Mouse (Mus musculus): Measurements from ENCODE around the gene Olfr1058. TPM values are rescaled to one million over a fixed set of nuclear protein-coding genes. Genes with fewer than 3 reads are reported as not detected.
"Not testable (repeated sequence)": the region's sequence is repeated elsewhere in the genome, so short reads cannot be mapped to it uniquely, and the experiment has no call there.

Olfr1058 gene
- total RNA-seq (2021): not detected

DNA sequence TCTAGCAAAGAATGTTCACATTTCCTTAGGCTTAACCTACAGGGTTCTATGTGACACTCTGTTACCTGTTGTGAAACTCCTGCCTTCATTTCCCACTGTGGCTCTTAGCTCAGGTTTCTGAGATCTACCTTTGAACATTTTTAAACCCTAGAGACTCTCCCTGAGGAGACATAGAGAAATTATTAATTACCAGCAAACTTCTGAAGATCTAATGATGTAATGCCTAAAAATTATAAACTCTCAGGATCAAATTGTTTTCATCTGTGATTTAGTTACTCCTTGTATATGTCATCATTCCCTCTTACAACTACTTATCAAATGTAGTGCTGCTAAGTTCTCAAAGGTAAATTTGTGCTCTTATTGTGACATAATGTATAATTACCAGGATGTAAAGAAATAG lies at the start of gene Olfr1058:
Gene Olfr1058, minus strand, starts transcription at position 101 of the 400 bp plus-strand sequence.
- not testable (repeated sequence) for DNase-seq (ENCODE audit: low spot score in 2 of 2)

GRCm38 (mm10) chr2:86428511-86428910 lies 40.1 kb upstream of the Olfr1058 start:
- intact Hi-C loops (cut with DNase I); DNase-seq (ENCODE audit: low spot score in 2 of 2): not testable (repeated sequence)

More for the DNA sequence above, at the start of gene Olfr1058:
- intact Hi-C loops (cut with DNase I): not testable (repeated sequence)

DNA sequence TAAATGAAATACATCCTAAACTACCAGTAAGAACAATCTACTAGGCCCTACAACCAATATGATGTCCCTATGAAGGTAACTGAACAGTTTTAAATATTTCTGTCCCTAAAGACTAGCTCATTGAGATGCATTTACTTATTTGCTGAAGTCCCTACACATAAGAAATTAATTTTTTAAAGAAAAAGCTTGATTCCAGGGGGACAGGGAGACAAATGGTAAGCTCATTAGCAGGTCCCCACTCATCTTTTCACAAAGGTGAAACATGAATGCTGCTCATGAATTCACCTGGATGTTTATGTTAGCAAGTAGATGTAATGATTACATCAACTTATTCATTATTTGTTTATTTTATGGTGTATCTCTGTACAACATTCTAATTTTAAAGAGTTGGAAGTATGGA lies 38.3 kb upstream of the Olfr1058 start, which contains the start of gene Olfr1062:
Gene Olfr1062, minus strand, starts transcription at position 101 of the 400 bp plus-strand sequence.
- DNase-seq (ENCODE audit: low spot score in 2 of 2); intact Hi-C loops (cut with DNase I): not testable (repeated sequence)

GRCm38 (mm10) chr2:86413950-86414349 lies 25.6 kb upstream of the Olfr1058 start, which contains the start of gene Olfr1061:
Olfr1061 (minus strand) TSS chr2:86414050.
- no peak for DNase-seq (ENCODE audit: low spot score in 2 of 2)
- intact Hi-C loops (cut with DNase I): no loop called here

DNA sequence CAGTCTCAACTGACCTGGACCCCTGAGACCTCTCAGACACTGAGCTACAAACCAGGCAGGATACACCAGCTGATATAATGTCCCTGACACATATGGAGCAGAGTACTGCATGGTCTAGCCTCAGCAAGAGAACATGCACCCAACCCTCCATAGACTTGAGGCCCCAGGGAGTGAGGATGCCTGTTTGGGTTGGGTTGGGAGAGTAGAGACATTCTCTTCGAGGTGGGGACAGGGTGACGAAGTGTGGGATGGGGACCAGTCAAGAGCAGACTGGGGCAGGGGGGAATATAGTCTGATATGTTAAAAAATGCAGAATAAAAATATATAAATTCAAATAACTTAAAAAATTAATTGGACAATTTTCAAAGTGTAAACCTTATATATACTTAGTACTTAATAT lies 6.8 kb upstream of the Olfr1058 start:
- DNase-seq (ENCODE audit: low spot score in 2 of 2): no peak
- intact Hi-C loops (cut with DNase I): no loop called here

- intact Hi-C loops (cut with DNase I): no loop called here
- DNase-seq (ENCODE audit: low spot score in 2 of 2): no peak
Observed at GRCm38 (mm10) chr2:86378293-86378692, 10.1 kb downstream of the Olfr1058 start, which contains the start of gene Olfr1057. Olfr1057 (minus strand) TSS chr2:86378393.

DNA sequence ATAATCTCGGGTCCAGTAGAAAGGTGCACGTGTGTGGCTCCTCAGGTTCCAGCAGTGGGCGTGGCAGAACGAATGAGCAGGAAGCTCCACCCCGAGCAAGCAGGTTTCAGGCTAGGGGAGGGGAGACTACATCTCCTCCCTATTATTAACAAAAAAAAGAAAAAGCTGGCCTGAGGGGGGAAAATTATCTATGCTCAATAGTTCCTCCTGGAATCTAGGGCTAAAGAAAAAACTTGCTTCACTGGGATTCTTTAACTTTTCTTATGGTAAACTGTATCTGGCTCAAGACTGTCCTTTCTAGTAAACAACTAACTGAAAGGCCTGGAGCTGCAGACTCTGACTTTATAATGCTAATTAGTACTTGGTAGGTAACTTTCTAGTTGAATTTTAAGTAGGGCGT lies 22.0 kb downstream of the Olfr1058 start:
- DNase-seq (ENCODE audit: low spot score in 2 of 2); intact Hi-C loops (cut with DNase I): not testable (repeated sequence)

GRCm38 (mm10) chr2:86362369-86362768 lies 26.0 kb downstream of the Olfr1058 start, which contains the start of gene Olfr1056:
Olfr1056 (minus strand) TSS chr2:86362469.
- DNase-seq (ENCODE audit: low spot score in 2 of 2): no peak
- intact Hi-C loops (cut with DNase I): no loop called here

- intact Hi-C loops (cut with DNase I); DNase-seq (ENCODE audit: low spot score in 2 of 2): not testable (repeated sequence)
Observed at GRCm38 (mm10) chr2:86351751-86352150, 36.6 kb downstream of the Olfr1058 start.

DNA sequence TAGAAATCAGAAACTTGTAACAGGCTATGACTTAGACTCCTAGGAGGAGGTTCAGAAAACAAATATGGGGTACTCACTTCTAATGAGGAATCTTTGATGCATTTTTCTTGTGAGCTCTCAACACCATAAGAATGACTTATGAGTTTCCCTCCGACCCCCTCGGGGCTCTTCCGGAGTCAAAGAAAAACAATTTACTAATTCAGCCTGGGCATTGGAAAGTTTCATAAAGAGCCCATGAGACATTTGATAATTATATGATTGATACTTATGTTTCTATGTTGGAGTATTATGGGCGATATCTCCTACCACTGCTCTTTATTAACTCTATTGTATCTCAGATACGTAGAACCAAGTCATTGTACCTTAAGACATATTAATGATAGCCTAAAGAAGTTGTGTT lies 38.2 kb downstream of the Olfr1058 start, which contains the start of gene Olfr1055:
Gene Olfr1055, minus strand, starts transcription at position 101 of the 400 bp plus-strand sequence.
- DNase-seq (ENCODE audit: low spot score in 2 of 2): no peak
- intact Hi-C loops (cut with DNase I): no loop called here

GRCm38 (mm10) chr2:86335333-86335732 lies 53.0 kb downstream of the Olfr1058 start, which contains the start of gene Olfr1054:
Olfr1054 (minus strand) TSS chr2:86335433.
- DNase-seq (ENCODE audit: low spot score in 2 of 2): no peak
- intact Hi-C loops (cut with DNase I): no loop called here

Other genes with a start within 250 kb of the Olfr1058 start
- not detected for gene Olfr1040, start 241.8 kb downstream of the Olfr1058 start, total RNA-seq (2021)
- not detected for gene Olfr1042, start 226.7 kb downstream of the Olfr1058 start, total RNA-seq (2021)
- gene Olfr1043, start 221.0 kb downstream of the Olfr1058 start, total RNA-seq (2021): not detected
- not detected for gene Olfr1044, start 210.7 kb downstream of the Olfr1058 start, total RNA-seq (2021)
- gene Olfr52, start 202.9 kb downstream of the Olfr1058 start, total RNA-seq (2021): not detected
- gene Olfr1045, start 185.6 kb downstream of the Olfr1058 start, total RNA-seq (2021): not detected
- not detected for gene Olfr1046, start 169.2 kb downstream of the Olfr1058 start, total RNA-seq (2021)
- not detected for gene Olfr1047, start 157.2 kb downstream of the Olfr1058 start, total RNA-seq (2021)
- not detected for gene Olfr1048, start 148.3 kb downstream of the Olfr1058 start, total RNA-seq (2021)
- not detected for gene Olfr1049, start 130.2 kb downstream of the Olfr1058 start, total RNA-seq (2021)
- gene Olfr1051, start 109.5 kb downstream of the Olfr1058 start, total RNA-seq (2021): not detected
- not detected for gene Olfr1052, start 96.1 kb downstream of the Olfr1058 start, total RNA-seq (2021)
- not detected for gene Olfr1053, start 73.3 kb downstream of the Olfr1058 start, total RNA-seq (2021)
- not detected for gene Olfr1054, start 53.1 kb downstream of the Olfr1058 start, total RNA-seq (2021)
- gene Olfr1055, start 38.3 kb downstream of the Olfr1058 start, total RNA-seq (2021): not detected
- not detected for gene Olfr1056, start 26.1 kb downstream of the Olfr1058 start, total RNA-seq (2021)
- not detected for gene Olfr1057, start 10.2 kb downstream of the Olfr1058 start, total RNA-seq (2021)
- not detected for gene Olfr1061, start 25.5 kb upstream of the Olfr1058 start, total RNA-seq (2021)
- not detected for gene Olfr1062, start 38.2 kb upstream of the Olfr1058 start, total RNA-seq (2021)
- not detected for gene Olfr1065, start 62.0 kb upstream of the Olfr1058 start, total RNA-seq (2021)
- not detected for gene Olfr1066, start 67.7 kb upstream of the Olfr1058 start, total RNA-seq (2021)
- not detected for gene Olfr228, start 98.8 kb upstream of the Olfr1058 start, total RNA-seq (2021)
- not detected for gene Olfr1076, start 119.9 kb upstream of the Olfr1058 start, total RNA-seq (2021)
- gene Olfr1079, start 153.9 kb upstream of the Olfr1058 start, total RNA-seq (2021): not detected
- not detected for gene Olfr1080, start 169.7 kb upstream of the Olfr1058 start, total RNA-seq (2021)
- not detected for gene Olfr1082, start 210.4 kb upstream of the Olfr1058 start, total RNA-seq (2021)